Mouse (Mus musculus) midbrain, embryonic 15.5 days (tissue): ENCODE measurements around the gene Gse1. TPM values are rescaled to one million over a fixed set of nuclear protein-coding genes. Genes with fewer than 3 reads are reported as not detected.

ENCODE experiments used
- ATAC-seq: fragments of 200-750 bp; cut with Nextera tagmentation; replicated peaks from 2 replicates; pipeline ENCODE4 v1.8.0; 2017; ENCODE audit warnings: moderate TSS enrichment
- H3K27ac ChIP-seq: fragments of 300-500 bp; sonication (generic); 2 replicates; pipeline ENCODE4 v1.5.1; 2015; ENCODE audit warnings: mild to moderate bottlenecking, inconsistent platforms
- H3K27me3 ChIP-seq: fragments of 300-500 bp; sonication (generic); replicated peaks from 2 replicates; pipeline ENCODE4 v1.6.1; 2015; ENCODE audit warnings: inconsistent platforms
- H3K36me3 ChIP-seq: fragments of 300-500 bp; sonication (generic); replicated peaks from 2 replicates; pipeline ENCODE4 v1.6.1; 2015; ENCODE audit warnings: inconsistent platforms
- H3K4me1 ChIP-seq: fragments of 300-500 bp; sonication (generic); 2 replicates; pipeline ENCODE4 v1.6.1; 2015; ENCODE audit warnings: inconsistent platforms
- H3K4me2 ChIP-seq: fragments of 300-500 bp; sonication (generic); 2 replicates; pipeline ENCODE4 v1.6.1; 2015; ENCODE audit warnings: inconsistent platforms, mild to moderate bottlenecking, moderate library complexity
- H3K4me3 ChIP-seq: fragments of 300-500 bp; sonication (generic); 2 replicates; pipeline ENCODE4 v1.5.1; 2015; ENCODE audit warnings: mild to moderate bottlenecking, inconsistent platforms
- H3K9ac ChIP-seq: fragments of 300-500 bp; sonication (generic); 2 replicates; pipeline ENCODE4 v1.6.1; 2015; ENCODE audit warnings: mild to moderate bottlenecking, inconsistent platforms
- H3K9me3 ChIP-seq: fragments of 300-500 bp; sonication (generic); 2 replicates; pipeline ENCODE4 v1.6.1; 2016; ENCODE audit warnings: inconsistent platforms
- WGBS: fragments of 180-500 bp; shearing (Covaris S2); methylation state at CpG from one replicate; pipeline ENCODE4 v1.1.7; 2015; ENCODE audit warnings: mixed read lengths; 5-methylcytosine and 5-hydroxymethylcytosine counted together
- polyA plus RNA-seq: library from polyadenylated mRNA; unstranded; fragments of >200 nt; fragmentation: Nextera tagmentation; extraction: Ambion mirVana; gene quantifications from 2 replicates; pipeline ENCODE4 v1.2.1, GENCODE M21; 2015

Gene Gse1
- polyA plus RNA-seq, 1 experiment from 2014 or later: 21.2 TPM

GRCm38 (mm10) chr8:120473729-120474364 lies 245.6 kb downstream of the Gse1 start:
- no peak overlapping the region for H3K27ac ChIP-seq
- WGBS: 82% methylated on average over 13 of the region's 13 CpGs
- no peak overlapping the region for H3K9ac ChIP-seq
- peaks cover 62% of the 10 kb centered on the region for H3K4me1 ChIP-seq
- H3K27me3 ChIP-seq: no peaks in the 10 kb centered on the region
- H3K36me3 ChIP-seq: no peaks in the 10 kb centered on the region
- H3K9me3 ChIP-seq: no peaks in the 10 kb centered on the region
- H3K4me2 ChIP-seq: no peak overlapping the region
- no peak overlapping the region for H3K4me3 ChIP-seq
- no peak for ATAC-seq

- Histone ChIP-seq H3K4me1 (peaks cover 64% of the 10 kb centered on the region), H3K4me3 (no peak overlapping the region), H3K9me3 (no peaks in the 10 kb centered on the region), H3K36me3 (no peaks in the 10 kb centered on the region), H3K4me2 (no peak overlapping the region), H3K27ac (no peak overlapping the region), H3K9ac (no peak overlapping the region), H3K27me3 (no peaks in the 10 kb centered on the region)
- no peak for ATAC-seq
- WGBS: 83% methylated on average over 11 of the region's 11 CpGs
These were observed 246.4 kb downstream of the Gse1 start for GRCm38 (mm10) chr8:120474496-120475235.

GRCm38 (mm10) chr8:120475462-120476201 lies 247.4 kb downstream of the Gse1 start:
- Histone ChIP-seq H3K4me2 (no peak overlapping the region), H3K9ac (no peak overlapping the region)

GRCm38 (mm10) chr8:120476711-120477575 lies 248.7 kb downstream of the Gse1 start:
- 24% methylated on average over 25 of the region's 25 CpGs for WGBS
- Histone ChIP-seq H3K4me2 (no peak overlapping the region), H3K9ac (peak overlapping the region; percentile 2; the same call in 1 of the 2 replicates), H3K36me3 (no peaks in the 10 kb centered on the region), H3K4me1 (peaks cover 51% of the 10 kb centered on the region), H3K4me3 (no peak overlapping the region), H3K9me3 (no peaks in the 10 kb centered on the region), H3K27me3 (no peaks in the 10 kb centered on the region), H3K27ac (peak overlapping the region; percentile 77)
- ATAC-seq: no peak

More at GRCm38 (mm10) chr8:120475462-120476201, 247.4 kb downstream of the Gse1 start:
- no peak for ATAC-seq
- Histone ChIP-seq H3K27me3 (no peaks in the 10 kb centered on the region), H3K27ac (0 out of 2 replicates have a peak overlapping the region, but pooled peaks have one; percentile 77), H3K36me3 (no peaks in the 10 kb centered on the region), H3K4me1 (peaks cover 64% of the 10 kb centered on the region), H3K4me3 (no peak overlapping the region), H3K9me3 (no peaks in the 10 kb centered on the region)
- 75% methylated on average over 10 of the region's 10 CpGs for WGBS

DNA sequence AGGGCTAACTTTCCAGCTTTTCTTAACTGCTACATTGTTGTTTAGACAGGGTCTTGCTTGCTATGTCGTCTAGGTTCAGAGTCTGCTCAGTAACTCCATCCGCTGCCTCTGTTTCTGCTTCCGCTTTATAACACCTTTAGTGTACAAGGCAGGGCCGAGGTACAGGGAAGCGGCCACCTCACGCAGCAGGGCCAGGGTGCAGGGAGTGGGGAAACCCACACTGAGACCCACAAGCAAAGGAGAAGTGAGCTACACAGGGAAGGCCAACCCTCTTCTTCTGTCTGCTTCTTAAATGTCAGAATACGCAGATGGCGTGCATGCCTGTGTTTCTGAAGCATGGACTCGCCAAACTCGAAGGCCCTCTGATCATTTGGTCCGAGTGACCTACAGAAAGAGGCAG lies 250.5 kb downstream of the Gse1 start:
- 88% methylated on average over 11 of the region's 11 CpGs for WGBS
- H3K36me3 ChIP-seq: no peaks in the 10 kb centered on the region
- H3K27ac ChIP-seq: no peak overlapping the region
- no peaks in the 10 kb centered on the region for H3K27me3 ChIP-seq
- peaks cover 45% of the 10 kb centered on the region for H3K4me1 ChIP-seq
- H3K9ac ChIP-seq: no peak overlapping the region
- no peak overlapping the region for H3K4me2 ChIP-seq
- no peaks in the 10 kb centered on the region for H3K9me3 ChIP-seq
- H3K4me3 ChIP-seq: no peak overlapping the region
- no peak for ATAC-seq

DNA sequence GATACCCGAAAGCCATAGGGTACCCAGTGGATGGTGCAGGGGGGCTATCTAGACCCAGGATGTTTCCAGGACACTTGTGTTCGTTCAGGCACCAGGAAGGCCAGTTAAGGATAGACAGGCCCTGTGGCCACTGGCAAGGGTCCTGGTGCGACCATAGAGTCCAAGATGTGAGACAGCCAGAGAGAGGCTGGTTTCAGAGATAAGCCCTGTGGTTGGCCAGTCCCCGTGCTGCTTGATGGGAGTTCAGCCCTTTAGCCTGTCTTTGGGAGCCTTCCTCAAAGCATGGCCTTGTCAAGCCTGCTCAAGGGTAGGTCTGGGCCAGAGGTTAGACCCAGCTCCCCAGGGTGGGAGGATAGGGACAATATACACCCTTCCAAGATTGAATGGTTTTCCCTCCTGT lies 251.4 kb downstream of the Gse1 start:
- Histone ChIP-seq H3K27ac (no peak overlapping the region), H3K27me3 (no peaks in the 10 kb centered on the region), H3K4me1 (peaks cover 47% of the 10 kb centered on the region), H3K9ac (no peak overlapping the region), H3K4me2 (no peak overlapping the region), H3K9me3 (no peaks in the 10 kb centered on the region), H3K4me3 (no peak overlapping the region), H3K36me3 (no peaks in the 10 kb centered on the region)
- ATAC-seq: no peak
- 96% methylated on average over 4 of the region's 4 CpGs for WGBS

DNA sequence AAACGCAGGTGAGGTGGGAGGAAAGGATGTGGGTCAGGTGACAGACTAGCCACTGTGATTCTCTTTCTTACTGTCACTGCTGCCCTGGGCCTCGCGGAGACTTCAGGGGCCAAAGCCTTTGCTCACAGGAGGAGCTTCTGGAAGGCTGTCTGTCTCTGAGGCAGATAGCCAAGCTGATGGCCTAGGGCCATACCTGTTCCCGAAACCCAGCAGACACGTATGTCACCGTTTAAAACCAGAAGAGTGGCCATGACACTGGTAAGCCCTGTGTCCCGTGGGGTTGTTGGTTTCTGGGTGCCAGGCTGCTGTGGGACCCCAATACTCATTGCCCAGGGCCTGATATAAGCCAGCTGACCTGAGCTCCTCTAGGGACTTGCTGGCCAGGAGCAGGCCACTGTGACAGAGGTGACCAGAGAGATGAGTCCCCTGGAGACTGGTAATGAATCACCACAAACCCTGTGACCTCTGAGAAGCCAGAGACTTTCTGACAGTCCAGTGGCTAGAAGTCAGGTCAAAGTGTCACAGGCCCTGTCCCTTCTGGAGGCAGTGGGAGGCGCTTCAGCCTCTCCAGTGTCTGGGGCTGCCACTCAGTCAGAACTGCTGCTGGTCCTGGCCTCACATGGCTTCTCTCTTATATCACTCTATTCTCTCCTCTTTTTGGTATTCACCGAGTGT lies 253.9 kb downstream of the Gse1 start:
- Histone ChIP-seq H3K4me2 (no peak overlapping the region), H3K4me1 (peaks cover 51% of the 10 kb centered on the region), H3K36me3 (no peaks in the 10 kb centered on the region), H3K27ac (no peak overlapping the region), H3K9ac (no peak overlapping the region), H3K4me3 (no peak overlapping the region), H3K27me3 (no peaks in the 10 kb centered on the region), H3K9me3 (no peaks in the 10 kb centered on the region)
- ATAC-seq: no peak
- 81% methylated on average over 9 of the region's 9 CpGs for WGBS

GRCm38 (mm10) chr8:120484460-120484859 lies 256.2 kb downstream of the Gse1 start:
- WGBS: 44% methylated on average over 6 of the region's 6 CpGs
- H3K9ac ChIP-seq: no peak overlapping the region
- H3K27ac ChIP-seq: peak overlapping the region; percentile 57
- no peak for ATAC-seq
- H3K9me3 ChIP-seq: no peaks in the 10 kb centered on the region
- peaks cover 39% of the 10 kb centered on the region for H3K4me1 ChIP-seq
- no peak overlapping the region for H3K4me2 ChIP-seq
- no peak overlapping the region for H3K4me3 ChIP-seq
- H3K27me3 ChIP-seq: no peaks in the 10 kb centered on the region
- H3K36me3 ChIP-seq: no peaks in the 10 kb centered on the region

DNA sequence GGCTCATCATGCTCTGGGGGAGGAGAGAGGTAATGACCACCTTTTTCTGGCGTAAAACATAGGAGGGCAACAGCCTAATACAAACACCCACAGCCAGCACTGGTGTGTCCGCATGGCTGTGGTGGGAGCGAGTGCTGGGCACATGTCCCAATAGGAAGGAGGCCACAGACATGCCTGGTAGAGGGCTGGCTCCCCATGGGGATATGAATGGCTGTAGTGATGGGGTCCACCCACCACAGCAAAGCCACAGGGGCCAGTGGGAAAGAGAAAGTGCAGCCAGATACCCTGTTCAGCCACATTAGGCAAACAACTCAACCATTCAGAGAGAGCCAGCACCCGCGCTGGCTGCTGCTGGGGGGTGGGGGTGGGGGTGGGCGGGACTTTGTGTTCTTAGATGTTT lies 256.9 kb downstream of the Gse1 start:
- Histone ChIP-seq H3K9ac (no peak overlapping the region), H3K4me1 (peaks cover 46% of the 10 kb centered on the region), H3K36me3 (no peaks in the 10 kb centered on the region), H3K4me2 (no peak overlapping the region), H3K27ac (peak overlapping the region; percentile 57), H3K4me3 (no peak overlapping the region), H3K27me3 (no peaks in the 10 kb centered on the region), H3K9me3 (no peaks in the 10 kb centered on the region)
- WGBS: 38% methylated on average over 6 of the region's 6 CpGs
- ATAC-seq: no peak

GRCm38 (mm10) chr8:120485551-120486476 lies 257.6 kb downstream of the Gse1 start:
- Histone ChIP-seq H3K9me3 (no peaks in the 10 kb centered on the region), H3K27me3 (no peaks in the 10 kb centered on the region), H3K4me1 (peaks cover 53% of the 10 kb centered on the region), H3K4me2 (peak overlapping the region; percentile 91), H3K9ac (peak overlapping the region; percentile 75), H3K27ac (peak overlapping the region; percentile 100), H3K36me3 (no peaks in the 10 kb centered on the region), H3K4me3 (peak overlapping the region; percentile 61)
- ATAC-seq: no peak
- WGBS: 21% methylated on average over 21 of the region's 21 CpGs
